ENCODE assay signal across 8 mouse cellular contexts in the genomic region with DNA sequence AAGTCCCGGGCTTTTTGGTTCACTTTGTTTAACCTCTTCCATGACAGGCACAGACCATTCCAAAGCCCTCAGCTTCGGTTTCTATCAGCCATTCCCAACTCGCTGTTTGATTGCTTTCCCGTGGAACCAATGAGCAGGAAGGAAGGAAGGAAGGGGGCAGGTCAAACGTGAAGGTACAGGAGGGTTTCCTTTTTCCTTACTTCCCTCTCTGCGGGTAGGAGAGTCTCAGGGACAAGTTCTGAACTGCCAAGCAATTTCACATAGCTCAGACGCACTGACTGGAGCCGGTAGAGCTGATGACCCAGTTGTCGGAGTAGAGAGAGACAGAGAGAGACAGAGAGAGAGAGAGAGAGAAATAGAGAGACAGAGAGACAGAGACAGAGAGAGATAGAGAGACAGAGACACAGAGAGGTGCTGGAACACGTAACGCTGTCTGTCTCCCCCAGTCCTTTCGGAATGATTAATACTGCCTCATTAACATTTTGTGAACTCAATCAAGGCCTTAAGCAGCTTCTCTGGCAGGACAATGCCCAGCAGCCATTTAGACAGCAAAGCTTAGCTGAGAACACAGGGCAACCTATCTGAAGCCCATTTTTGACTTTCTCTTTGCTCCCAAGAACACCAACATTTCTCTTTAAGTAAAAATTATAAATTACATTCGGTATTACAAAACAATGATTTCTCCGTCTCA. TPM values are rescaled to one million over a fixed set of nuclear protein-coding genes. Genes with fewer than 3 reads are reported as not detected.
DNase-seq lines count a peak whose midpoint lies in the region; ATAC-seq lines count a peak whose summit lies in the region.
"Had no signal": no experiment of that assay in that cellular context is flagged by ENCODE, and none has a peak within 500 bp of the region (broad histone marks: within the 10 kb centered on the region; RNA-seq: fewer than 3 reads in every experiment).

No protein-coding gene starts in this region.

- H3K36me3 ChIP-seq in liver, embryonic 11.5 days (ENCODE audit: control insufficient read depth, insufficient read depth, low read length): no peaks in the 10 kb centered on the region
- H3K36me3 ChIP-seq in hindbrain, embryonic 10.5 days: no peaks in the 10 kb centered on the region
- no peaks in the 10 kb centered on the region for H3K36me3 ChIP-seq in lung, embryonic 16.5 days (ENCODE audit: control insufficient read depth, insufficient read depth, low read length)
- no peaks in the 10 kb centered on the region for H3K36me3 ChIP-seq in stomach, embryonic 15.5 days
- H3K36me3 ChIP-seq: limb, embryonic 12.5 days had no signal

- no peak overlapping the region for H3K4me3 ChIP-seq in liver, embryonic 11.5 days (ENCODE audit: low read depth, low read length)
- no peak overlapping the region for H3K4me3 ChIP-seq in hindbrain, embryonic 10.5 days
- H3K4me3 ChIP-seq in lung, embryonic 16.5 days (ENCODE audit: low read length): no peak overlapping the region; the same call in 1 of the 2 replicates
- H3K4me3 ChIP-seq in stomach, embryonic 15.5 days (replicated peaks): 0 out of 2 replicates have a peak overlapping the region, but pooled peaks have one; percentile 5
- H3K4me3 ChIP-seq: limb, embryonic 12.5 days had no signal

- ATAC-seq in liver, embryonic 11.5 days (replicated peaks; ENCODE audit: low FRiP score): no peak
- ATAC-seq in lung, embryonic 16.5 days (ENCODE audit: low read depth): peak; percentile 64; the same call in 1 of the 2 replicates
- ATAC-seq in stomach, embryonic 15.5 days (ENCODE audit: insufficient read depth, low FRiP score, low read depth): peak; percentile 35; the same call in 1 of the 2 replicates

- no peak overlapping the region for H3K9ac ChIP-seq in liver, embryonic 11.5 days (ENCODE audit: low read depth, low read length)
- no peak overlapping the region for H3K9ac ChIP-seq in lung, embryonic 16.5 days (ENCODE audit: low read length)
- no peak overlapping the region for H3K9ac ChIP-seq in stomach, embryonic 15.5 days
- H3K9ac ChIP-seq: limb, embryonic 12.5 days had no signal

- no peak for DNase-seq in liver, embryonic 11.5 days (ENCODE audit: low spot score)
- DNase-seq in liver: no peak
- DNase-seq in hindbrain, embryonic 10.5 days (ENCODE audit: low spot score): peak; percentile 25
- no peak for DNase-seq in right cerebral cortex, adult 2 months (ENCODE audit: low spot score in 2 of 2)
- no peak for DNase-seq in adrenal gland, adult 18-20 months (ENCODE audit: low spot score in 2 of 2)

- peak overlapping the region; percentile 17; the same call in 1 of the 2 replicates for H3K4me2 ChIP-seq in liver, embryonic 11.5 days
- H3K4me2 ChIP-seq in lung, embryonic 16.5 days (ENCODE audit: low read depth, low read length): peak overlapping the region; percentile 28
- peak overlapping the region; percentile 22 for H3K4me2 ChIP-seq in stomach, embryonic 15.5 days
- H3K4me2 ChIP-seq: limb, embryonic 12.5 days had no signal

- no peak overlapping the region for H3K27ac ChIP-seq in liver, embryonic 11.5 days (ENCODE audit: low read depth, low read length)
- H3K27ac ChIP-seq in hindbrain, embryonic 10.5 days: peak overlapping the region; percentile 79
- H3K27ac ChIP-seq in lung, embryonic 16.5 days (ENCODE audit: low read length): peak overlapping the region; percentile 49; the same call in 1 of the 2 replicates
- peak overlapping the region; percentile 40; the same call in 1 of the 2 replicates for H3K27ac ChIP-seq in stomach, embryonic 15.5 days
- H3K27ac ChIP-seq: limb, embryonic 12.5 days had no signal

- 49% methylated on average over 14 of the region's 14 CpGs for WGBS in liver, embryonic 11.5 days
- WGBS in hindbrain, embryonic 10.5 days: 57% methylated on average over 14 of the region's 14 CpGs
- 41% methylated on average over 14 of the region's 14 CpGs for WGBS in lung, embryonic 16.5 days
- 49% methylated on average over 14 of the region's 14 CpGs for WGBS in stomach, embryonic 15.5 days

- H3K9me3 ChIP-seq in liver, embryonic 11.5 days (ENCODE audit: control insufficient read depth, low read length): no peaks in the 10 kb centered on the region
- no peaks in the 10 kb centered on the region for H3K9me3 ChIP-seq in hindbrain, embryonic 10.5 days
- H3K9me3 ChIP-seq in lung, embryonic 16.5 days (ENCODE audit: control insufficient read depth, low read length): no peaks in the 10 kb centered on the region
- H3K9me3 ChIP-seq in stomach, embryonic 15.5 days: no peaks in the 10 kb centered on the region
- H3K9me3 ChIP-seq: limb, embryonic 12.5 days had no signal

- H3K4me1 ChIP-seq in liver, embryonic 11.5 days (replicated peaks; ENCODE audit: control insufficient read depth, insufficient read depth, low read length): 0 out of 2 replicates have a peak, but pooled peaks cover 3% of the 10 kb centered on the region
- peaks cover 25% of the 10 kb centered on the region for H3K4me1 ChIP-seq in hindbrain, embryonic 10.5 days (replicated peaks)
- H3K4me1 ChIP-seq in lung, embryonic 16.5 days (replicated peaks; ENCODE audit: control insufficient read depth, insufficient read depth, low read length): peaks cover 12% of the 10 kb centered on the region
- H3K4me1 ChIP-seq in stomach, embryonic 15.5 days: peaks cover 10% of the 10 kb centered on the region; the same call in 1 of the 2 replicates

- H3K27me3 ChIP-seq in liver, embryonic 11.5 days (replicated peaks; ENCODE audit: control insufficient read depth, insufficient read depth, low read length): no peaks in the 10 kb centered on the region
- H3K27me3 ChIP-seq in hindbrain, embryonic 10.5 days (ENCODE audit: insufficient read depth, poor library complexity, severe bottlenecking): no peaks in the 10 kb centered on the region
- no peaks in the 10 kb centered on the region for H3K27me3 ChIP-seq in lung, embryonic 16.5 days (ENCODE audit: control insufficient read depth, insufficient read depth, low read depth, low read length)
- no peaks in the 10 kb centered on the region for H3K27me3 ChIP-seq in stomach, embryonic 15.5 days (replicated peaks)
- H3K27me3 ChIP-seq: limb, embryonic 12.5 days had no signal

RNA-seq across cellular contexts. Expression of a gene that starts 13.1 kb away (rescaled TPM):
- polyA plus RNA-seq in liver, embryonic 11.5 days (2014; fragmentation: Nextera tagmentation; extraction: Ambion mirVana): 95.8 and 97.9 TPM in 2 replicates
- 76.4 and 86.5 TPM in 2 replicates for polyA plus RNA-seq in hindbrain, embryonic 10.5 days (2016; fragmentation: Nextera tagmentation; extraction: Ambion mirVana)
- polyA plus RNA-seq in lung, embryonic 16.5 days (2015; fragmentation: Nextera tagmentation; extraction: Ambion mirVana): 55.1 and 59.3 TPM in 2 replicates
- 61.9 and 63.7 TPM in 2 replicates for polyA plus RNA-seq in stomach, embryonic 15.5 days (2015; fragmentation: Nextera tagmentation; extraction: Ambion mirVana)
- 100 to 1,000 TPM; 138 to 187 TPM for total RNA-seq in adrenal gland, adult 18-20 months (2021)
